Mouse (Mus musculus) hindbrain, embryonic 12.5 days (tissue): ENCODE data around the gene Eif2s3y. TPM values are rescaled to one million over a fixed set of nuclear protein-coding genes. Genes with fewer than 3 reads are reported as not detected.

ENCODE experiments used
- ATAC-seq: fragments of 200-750 bp; cut with Nextera tagmentation; 2 replicates; pipeline ENCODE4 v1.8.0; 2017; ENCODE audit warnings: moderate TSS enrichment; ENCODE audit not compliant: low FRiP score
- H3K27ac ChIP-seq: fragments of 300-500 bp; sonication (generic); 2 replicates; pipeline ENCODE4 v1.5.1; 2016; ENCODE audit warnings: mild to moderate bottlenecking
- H3K27me3 ChIP-seq: fragments of 300-500 bp; sonication (generic); 2 replicates; pipeline ENCODE4 v1.6.1; 2016; ENCODE audit warnings: mild to moderate bottlenecking
- H3K36me3 ChIP-seq: fragments of 300-500 bp; sonication (generic); 2 replicates; pipeline ENCODE4 v1.6.1; 2016; ENCODE audit warnings: mild to moderate bottlenecking
- H3K4me1 ChIP-seq: fragments of 300-500 bp; sonication (generic); 2 replicates; pipeline ENCODE4 v1.6.1; 2016
- H3K4me2 ChIP-seq: fragments of 300-500 bp; sonication (generic); replicated peaks from 2 replicates; pipeline ENCODE4 v1.6.1; 2016; ENCODE audit warnings: mild to moderate bottlenecking
- H3K4me3 ChIP-seq: fragments of 300-500 bp; sonication (generic); 2 replicates; pipeline ENCODE4 v1.5.1; 2016; ENCODE audit warnings: mild to moderate bottlenecking
- H3K9ac ChIP-seq: fragments of 300-500 bp; sonication (generic); 2 replicates; pipeline ENCODE4 v1.6.1; 2016; ENCODE audit warnings: mild to moderate bottlenecking, moderate library complexity
- H3K9me3 ChIP-seq: fragments of 300-500 bp; sonication (generic); replicated peaks from 2 replicates; pipeline ENCODE4 v1.6.1; 2016; ENCODE audit warnings: mild to moderate bottlenecking
- WGBS: fragments of 180-500 bp; shearing (Covaris S2); methylation state at CpG from one replicate; pipeline ENCODE4 v1.1.7; 2016; 5-methylcytosine and 5-hydroxymethylcytosine counted together
- microRNA-seq: library from miRNA; unstranded; fragments of <30 nt; microRNA quantifications from one replicate; pipeline ENCODE4, GENCODE M21; 2017
- polyA plus RNA-seq: library from polyadenylated mRNA; unstranded; fragments of >200 nt; fragmentation: Nextera tagmentation; extraction: Ambion mirVana; gene quantifications from 2 replicates; pipeline ENCODE4 v1.2.1, GENCODE M21; 2016

Eif2s3y gene
- polyA plus RNA-seq, result 38.8 and 48.1 TPM in 2 replicates

- H3K4me1 ChIP-seq, result no peaks in the 10 kb centered on the region
- 42% methylated on average over 28 of the region's 31 CpGs for WGBS
- H3K27me3 ChIP-seq, result no peaks in the 10 kb centered on the region
- H3K4me3 ChIP-seq, result peak within 1 kb of the TSS; percentile 32
- peak within 1 kb of the TSS; percentile 37 for H3K4me2 ChIP-seq
- no peak within 1 kb of the TSS for H3K27ac ChIP-seq
- H3K9me3 ChIP-seq, result no peaks in the 10 kb centered on the region
- peak; percentile 90 for ATAC-seq
- H3K9ac ChIP-seq, result no peak within 1 kb of the TSS
- no peaks in the 10 kb centered on the region for H3K36me3 ChIP-seq
These were observed at the start of gene Eif2s3y for GRCm38 (mm10) chrY:1009882-1010751. Eif2s3y (plus strand) TSS chrY:1010543.

Small RNAs within 50 kb of the gene (microRNA-seq; reads per million reads assigned to microRNA genes)
- not detected for gene Gm47281

Other genes starting within 250 kb of the Eif2s3y start
- gene Zfy1, start 213.1 kb upstream of the Eif2s3y start, polyA plus RNA-seq, result not detected in 2 replicates
- gene Uba1y, start 191.9 kb upstream of the Eif2s3y start, polyA plus RNA-seq, result 0.13 TPM in 1 of 2 replicates, not detected in the other
- gene Kdm5d, start 112.8 kb upstream of the Eif2s3y start, polyA plus RNA-seq, result 14.5 and 15.9 TPM in 2 replicates
- gene Uty, start 235.2 kb downstream of the Eif2s3y start, polyA plus RNA-seq, result 16.5 and 18.9 TPM in 2 replicates